In the genomic region with DNA sequence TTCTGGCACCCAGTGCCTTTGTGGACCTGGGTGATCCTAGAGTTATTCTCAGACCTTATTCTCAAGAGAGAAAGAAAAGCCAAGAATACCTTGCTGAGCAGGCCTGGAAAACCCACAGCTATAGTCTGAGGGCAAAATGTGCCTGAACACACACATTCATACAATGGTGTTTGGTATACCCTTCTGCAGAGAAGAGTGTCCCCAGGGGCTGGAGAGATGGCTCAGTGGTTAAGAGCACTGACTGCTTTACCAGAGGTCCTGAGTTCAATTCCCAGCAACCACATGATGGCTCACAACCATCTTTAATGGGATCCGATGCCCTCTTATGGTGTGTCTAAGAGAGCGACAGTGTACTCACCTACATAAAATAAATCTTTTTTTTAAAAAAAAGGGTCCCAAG, we compare ENCODE assay signal across 26 mouse cellular contexts. TPM values are rescaled to one million over a fixed set of nuclear protein-coding genes. Genes with fewer than 3 reads are reported as not detected.
"Had no signal": no experiment of that assay in that cellular context is flagged by ENCODE, and none has a peak within 500 bp of the region (broad histone marks: within the 10 kb centered on the region; RNA-seq: fewer than 3 reads in every experiment).

No protein-coding gene starts in this region.

- H3K27ac ChIP-seq: limb, embryonic 12.5 days; limb, embryonic 13.5 days; limb, embryonic 15.5 days; liver, embryonic 12.5 days; liver, embryonic 13.5 days; liver, embryonic 14.5 days; liver, embryonic 15.5 days; lung, embryonic 15.5 days; macrophage; midbrain, embryonic 12.5 days; midbrain, embryonic 15.5 days; neural tube, embryonic 12.5 days had no signal

- H3K9ac ChIP-seq: limb, embryonic 12.5 days; limb, embryonic 13.5 days; limb, embryonic 15.5 days; liver, embryonic 12.5 days; liver, embryonic 13.5 days; liver, embryonic 14.5 days; liver, embryonic 15.5 days; liver, postnatal 0 days; lung, embryonic 14.5 days; lung, embryonic 15.5 days; midbrain, embryonic 12.5 days; midbrain, embryonic 15.5 days; neural tube, embryonic 12.5 days had no signal

- H3K4me3 ChIP-seq: limb, embryonic 10.5 days; limb, embryonic 12.5 days; limb, embryonic 13.5 days; limb, embryonic 15.5 days; liver, embryonic 12.5 days; liver, embryonic 13.5 days; liver, embryonic 15.5 days; lung, embryonic 15.5 days; megakaryocyte, embryonic 14.5 days; midbrain, embryonic 10.5 days; midbrain, embryonic 12.5 days; midbrain, embryonic 15.5 days; myocyte; neural tube, embryonic 12.5 days had no signal

- H3K9me3 ChIP-seq: limb, embryonic 10.5 days; limb, embryonic 12.5 days; limb, embryonic 13.5 days; limb, embryonic 15.5 days; liver, embryonic 12.5 days; liver, embryonic 13.5 days; liver, embryonic 15.5 days; lung, embryonic 15.5 days; megakaryocyte, embryonic 14.5 days; midbrain, embryonic 10.5 days; midbrain, embryonic 12.5 days; midbrain, embryonic 15.5 days; neural tube, embryonic 12.5 days had no signal

- H3K4me2 ChIP-seq: limb, embryonic 12.5 days; limb, embryonic 13.5 days; limb, embryonic 15.5 days; liver, embryonic 11.5 days; liver, embryonic 12.5 days; liver, embryonic 13.5 days; liver, embryonic 15.5 days; lung, embryonic 14.5 days; lung, embryonic 15.5 days; midbrain, embryonic 11.5 days; midbrain, embryonic 12.5 days; midbrain, embryonic 15.5 days; neural tube, embryonic 12.5 days had no signal

- ATAC-seq: liver, embryonic 12.5 days; liver, postnatal 0 days; lung, postnatal 0 days; midbrain, embryonic 15.5 days; midbrain, embryonic 16.5 days had no signal

- H3K36me3 ChIP-seq: liver, embryonic 12.5 days; liver, embryonic 13.5 days; liver, embryonic 15.5 days had no signal

RNA-seq across cellular contexts. Expression of a gene that starts 0.7 kb away (rescaled TPM):
- total RNA-seq: megakaryocyte progenitor cell, adult 5-6 weeks; megakaryocyte, adult 5-6 weeks; megakaryocyte-erythroid progenitor cell, adult 5-6 weeks; monocyte, adult 5-6 weeks had no signal
- polyA plus RNA-seq: macrophage, myocyte had no signal

RNA-seq across cellular contexts. Expression of a gene that starts 9.5 kb away (rescaled TPM):
- total RNA-seq: megakaryocyte progenitor cell, adult 5-6 weeks; megakaryocyte, adult 5-6 weeks; megakaryocyte-erythroid progenitor cell, adult 5-6 weeks; monocyte, adult 5-6 weeks had no signal
- polyA plus RNA-seq: macrophage had no signal

RNA-seq across cellular contexts. Expression of a gene that starts 31.4 kb away (rescaled TPM):
- total RNA-seq: megakaryocyte, adult 5-6 weeks; monocyte, adult 5-6 weeks had no signal
- polyA plus RNA-seq: macrophage had no signal
